Mouse (Mus musculus): ENCODE measurements at regions not wholly inside any gene's neighbourhood (a gene's known extent, or its start where the extent isn't known, plus 50 kb on each side); places are given as distances from the start of the nearest gene placed in this dataset.

GRCm38 (mm10) chr19:21129653-21130052, 142.4 kb upstream of the Zfand5 start:
- Histone ChIP-seq H3K4me3 (replicated peaks; ENCODE audit: insufficient read depth, low read depth, low read length) (no peak overlapping the region), H3K27ac (ENCODE audit: insufficient read depth, low read length) (no peak overlapping the region), H3K27me3 (ENCODE audit: control insufficient read depth, insufficient read depth, low read length) (no peaks in the 10 kb centered on the region), H3K4me1 (ENCODE audit: control insufficient read depth, insufficient read depth, low read length) (peaks cover 6% of the 10 kb centered on the region; the same call in 1 of the 2 replicates)
- 95% methylated on average over 5 of the region's 5 CpGs for WGBS
- TF ChIP-seq CTCF (IDR thresholded peaks at IDR 0.05; ENCODE audit: borderline replicate concordance, insufficient read depth, low read depth, low read length) (no peak), POLR2A (IDR thresholded peaks at IDR 0.05; ENCODE audit: borderline replicate concordance, insufficient read depth, low read length) (no peak)
- DNase-seq, result no peak

- Histone ChIP-seq H3K4me3 (replicated peaks; ENCODE audit: insufficient read depth, low read depth, low read length) (no peak overlapping the region), H3K27me3 (ENCODE audit: control insufficient read depth, insufficient read depth, low read length) (no peaks in the 10 kb centered on the region), H3K27ac (ENCODE audit: insufficient read depth, low read length) (no peak overlapping the region), H3K4me1 (ENCODE audit: control insufficient read depth, insufficient read depth, low read length) (no peaks in the 10 kb centered on the region)
- 83% methylated on average over 8 of the region's 8 CpGs for WGBS
- TF ChIP-seq POLR2A (IDR thresholded peaks at IDR 0.05; ENCODE audit: borderline replicate concordance, insufficient read depth, low read length) (no peak), CTCF (IDR thresholded peaks at IDR 0.05; ENCODE audit: borderline replicate concordance, insufficient read depth, low read depth, low read length) (no peak)
- no peak for DNase-seq
These were observed 144.9 kb upstream of the Zfand5 start for GRCm38 (mm10) chr19:21127079-21127745.

GRCm38 (mm10) chr19:21126670-21127069, 145.4 kb upstream of the Zfand5 start:
- H3K4me3 ChIP-seq (replicated peaks; ENCODE audit: insufficient read depth, low read depth, low read length), result no peak overlapping the region
- TF ChIP-seq POLR2A (IDR thresholded peaks at IDR 0.05; ENCODE audit: borderline replicate concordance, insufficient read depth, low read length) (no peak), CTCF (IDR thresholded peaks at IDR 0.05; ENCODE audit: borderline replicate concordance, insufficient read depth, low read depth, low read length) (no peak)
- no peak overlapping the region for H3K27ac ChIP-seq (ENCODE audit: insufficient read depth, low read length)
- WGBS, result 91% methylated on average over 2 of the region's 2 CpGs
- H3K27me3 ChIP-seq (ENCODE audit: control insufficient read depth, insufficient read depth, low read length), result no peaks in the 10 kb centered on the region
- no peak for DNase-seq
- H3K4me1 ChIP-seq (ENCODE audit: control insufficient read depth, insufficient read depth, low read length), result no peaks in the 10 kb centered on the region

GRCm38 (mm10) chr19:21119477-21119876, 152.6 kb upstream of the Zfand5 start:
- Histone ChIP-seq H3K4me3 (replicated peaks; ENCODE audit: insufficient read depth, low read depth, low read length) (no peak overlapping the region), H3K27ac (ENCODE audit: insufficient read depth, low read length) (no peak overlapping the region), H3K4me1 (ENCODE audit: control insufficient read depth, insufficient read depth, low read length) (no peaks in the 10 kb centered on the region), H3K27me3 (ENCODE audit: control insufficient read depth, insufficient read depth, low read length) (no peaks in the 10 kb centered on the region)
- TF ChIP-seq POLR2A (IDR thresholded peaks at IDR 0.05; ENCODE audit: borderline replicate concordance, insufficient read depth, low read length), result no peak
- no peak for DNase-seq
- 68% methylated on average over 6 of the region's 6 CpGs for WGBS

GRCm38 (mm10) chr19:21118782-21119181, 153.3 kb upstream of the Zfand5 start:
- no peak for TF ChIP-seq CTCF (IDR thresholded peaks at IDR 0.05; ENCODE audit: borderline replicate concordance, insufficient read depth, low read depth, low read length)
- TF ChIP-seq POLR2A (IDR thresholded peaks at IDR 0.05; ENCODE audit: borderline replicate concordance, insufficient read depth, low read length), result no peak
- no peak for DNase-seq

GRCm38 (mm10) chr19:21115693-21116092, 156.4 kb upstream of the Zfand5 start:
- Histone ChIP-seq H3K4me3 (replicated peaks; ENCODE audit: insufficient read depth, low read depth, low read length) (no peak overlapping the region), H3K27me3 (ENCODE audit: control insufficient read depth, insufficient read depth, low read length) (no peaks in the 10 kb centered on the region), H3K27ac (ENCODE audit: insufficient read depth, low read length) (no peak overlapping the region), H3K4me1 (ENCODE audit: control insufficient read depth, insufficient read depth, low read length) (no peaks in the 10 kb centered on the region)
- 94% methylated on average over 2 of the region's 2 CpGs for WGBS
- no peak for DNase-seq
- TF ChIP-seq CTCF (IDR thresholded peaks at IDR 0.05; ENCODE audit: borderline replicate concordance, insufficient read depth, low read depth, low read length) (no peak), POLR2A (IDR thresholded peaks at IDR 0.05; ENCODE audit: borderline replicate concordance, insufficient read depth, low read length) (no peak)

More at GRCm38 (mm10) chr19:21118782-21119181, 153.3 kb upstream of the Zfand5 start:
- H3K27ac ChIP-seq (ENCODE audit: insufficient read depth, low read length), result no peak overlapping the region
- 90% methylated on average over 4 of the region's 4 CpGs for WGBS
- no peaks in the 10 kb centered on the region for H3K4me1 ChIP-seq (ENCODE audit: control insufficient read depth, insufficient read depth, low read length)
- H3K4me3 ChIP-seq (replicated peaks; ENCODE audit: insufficient read depth, low read depth, low read length), result no peak overlapping the region
- H3K27me3 ChIP-seq (ENCODE audit: control insufficient read depth, insufficient read depth, low read length), result no peaks in the 10 kb centered on the region

- 97% methylated on average over 5 of the region's 5 CpGs for WGBS
- H3K27ac ChIP-seq (ENCODE audit: insufficient read depth, low read length), result no peak overlapping the region
- DNase-seq, result no peak
- no peaks in the 10 kb centered on the region for H3K27me3 ChIP-seq (ENCODE audit: control insufficient read depth, insufficient read depth, low read length)
- no peak overlapping the region for H3K4me3 ChIP-seq (replicated peaks; ENCODE audit: insufficient read depth, low read depth, low read length)
- TF ChIP-seq POLR2A (IDR thresholded peaks at IDR 0.05; ENCODE audit: borderline replicate concordance, insufficient read depth, low read length) (no peak), CTCF (IDR thresholded peaks at IDR 0.05; ENCODE audit: borderline replicate concordance, insufficient read depth, low read depth, low read length) (no peak)
- no peaks in the 10 kb centered on the region for H3K4me1 ChIP-seq (ENCODE audit: control insufficient read depth, insufficient read depth, low read length)
These were observed 157.8 kb upstream of the Tmc1 start for GRCm38 (mm10) chr19:21111836-21112235.

- no peak for TF ChIP-seq POLR2A (IDR thresholded peaks at IDR 0.05; ENCODE audit: borderline replicate concordance, insufficient read depth, low read length)
- TF ChIP-seq CTCF (IDR thresholded peaks at IDR 0.05; ENCODE audit: borderline replicate concordance, insufficient read depth, low read depth, low read length), result no peak
- 96% methylated on average over 2 of the region's 2 CpGs for WGBS
- H3K4me1 ChIP-seq (ENCODE audit: control insufficient read depth, insufficient read depth, low read length), result peaks cover 3% of the 10 kb centered on the region
- no peaks in the 10 kb centered on the region for H3K27me3 ChIP-seq (ENCODE audit: control insufficient read depth, insufficient read depth, low read length)
- no peak for DNase-seq
- H3K4me3 ChIP-seq (replicated peaks; ENCODE audit: insufficient read depth, low read depth, low read length), result no peak overlapping the region
- H3K27ac ChIP-seq (ENCODE audit: insufficient read depth, low read length), result no peak overlapping the region
These were observed 154.3 kb upstream of the Tmc1 start for GRCm38 (mm10) chr19:21108311-21108710.

Data from cerebellum, adult 2 months (tissue).